Mouse (Mus musculus): ENCODE measurements around the gene Trpt1.

GRCm38 (mm10) chr19:7006892-7007593, 11.1 kb downstream of the Trpt1 start:
- TF ChIP-seq CTCF (conservative IDR thresholded peaks at IDR 0.05; ENCODE audit: low read length): no peak
- no peak for TF ChIP-seq NANOG (IDR thresholded peaks at IDR 0.05; ENCODE audit: borderline replicate concordance, low read length)
- no peak for TF ChIP-seq POU5F1 (IDR thresholded peaks at IDR 0.05; ENCODE audit: borderline replicate concordance, low read length)

All from E14TG2a.4 (cell line).